Mouse (Mus musculus) limb, embryonic 14.5 days (tissue): Measurements from ENCODE around the gene Sgsm2. TPM values are rescaled to one million over a fixed set of nuclear protein-coding genes. Genes with fewer than 3 reads are reported as not detected.

Experiments
- ATAC-seq: fragments of 200-750 bp; cut with Nextera tagmentation; 2 replicates; pipeline ENCODE4 v1.8.0; 2017; ENCODE audit warnings: low read depth, moderate number of reproducible peaks, moderate TSS enrichment; ENCODE audit not compliant: low FRiP score
- DNase-seq: peaks from one replicate; pipeline ENCODE4 v3.0.0-alpha.2; 2015; ENCODE audit warnings: low spot score
- H3K27ac ChIP-seq: fragments of 300-500 bp; sonication (generic); replicated peaks from 2 replicates; pipeline ENCODE4 v1.5.1; 2014; ENCODE audit warnings: low read depth, mild to moderate bottlenecking, low read length, moderate library complexity, mixed read lengths
- H3K27me3 ChIP-seq: fragments of 300-500 bp; sonication (generic); 2 replicates; pipeline ENCODE4 v1.6.1; 2014; ENCODE audit warnings: low read length, mixed read lengths; ENCODE audit not compliant: control insufficient read depth, insufficient read depth
- H3K36me3 ChIP-seq: fragments of 300-500 bp; sonication (generic); 2 replicates; pipeline ENCODE4 v1.6.1; 2014; ENCODE audit warnings: mild to moderate bottlenecking, low read length, moderate library complexity, mixed read lengths; ENCODE audit not compliant: control insufficient read depth, insufficient read depth
- H3K4me1 ChIP-seq: fragments of 300-500 bp; sonication (generic); 2 replicates; pipeline ENCODE4 v1.6.1; 2014; ENCODE audit warnings: antibody characterized with exemption, low read length, mixed read lengths; ENCODE audit not compliant: control insufficient read depth, insufficient read depth
- H3K4me2 ChIP-seq: fragments of 300-500 bp; sonication (generic); replicated peaks from 2 replicates; pipeline ENCODE4 v1.6.1; 2014; ENCODE audit warnings: low read depth, mild to moderate bottlenecking, low read length, moderate library complexity; ENCODE audit not compliant: severe bottlenecking
- H3K4me3 ChIP-seq: fragments of 300-500 bp; sonication (generic); replicated peaks from 2 replicates; pipeline ENCODE4 v1.5.1; 2014; ENCODE audit warnings: low read length
- H3K9ac ChIP-seq: fragments of 300-500 bp; sonication (generic); 2 replicates; pipeline ENCODE4 v1.6.1; 2014; ENCODE audit warnings: mild to moderate bottlenecking, low read depth, low read length, moderate library complexity; ENCODE audit not compliant: severe bottlenecking
- H3K9me3 ChIP-seq: fragments of 300-500 bp; sonication (generic); 2 replicates; pipeline ENCODE4 v1.6.1; 2016; ENCODE audit warnings: low read length; ENCODE audit not compliant: control insufficient read depth
- POLR2A ChIP-seq: fragments of 200-500 bp; IDR thresholded peaks from 2 replicates; pipeline ENCODE4 v1.8.0; 2012; ENCODE audit warnings: inconsistent platforms, mild to moderate bottlenecking, moderate library complexity, borderline replicate concordance; ENCODE audit not compliant: insufficient read depth, insufficient read length; ENCODE audit errors: extremely low read depth
- WGBS: fragments of 180-500 bp; shearing (Covaris S2); extraction: QIAGEN DNeasy Blood & Tissue Kit; methylation state at CpG from one replicate; pipeline ENCODE4 v1.1.7; 2014; 5-methylcytosine and 5-hydroxymethylcytosine counted together
- polyA plus RNA-seq, 2 experiments: library from polyadenylated mRNA; depleted of rRNA in 1 of 2; stranded (reverse) in 1 of 2; unstranded in 1 of 2; fragments of >200 nt; fragmentation: Nextera tagmentation in 1 of 2; extraction: Ambion mirVana in 1 of 2; gene quantifications; 2 replicates each; pipeline versions ENCODE4 v1.2.1 to v1.2.3; 2012 to 2014

Gene Sgsm2
- polyA plus RNA-seq, 2 experiments, result 7.1 to 18.2 TPM

DNA sequence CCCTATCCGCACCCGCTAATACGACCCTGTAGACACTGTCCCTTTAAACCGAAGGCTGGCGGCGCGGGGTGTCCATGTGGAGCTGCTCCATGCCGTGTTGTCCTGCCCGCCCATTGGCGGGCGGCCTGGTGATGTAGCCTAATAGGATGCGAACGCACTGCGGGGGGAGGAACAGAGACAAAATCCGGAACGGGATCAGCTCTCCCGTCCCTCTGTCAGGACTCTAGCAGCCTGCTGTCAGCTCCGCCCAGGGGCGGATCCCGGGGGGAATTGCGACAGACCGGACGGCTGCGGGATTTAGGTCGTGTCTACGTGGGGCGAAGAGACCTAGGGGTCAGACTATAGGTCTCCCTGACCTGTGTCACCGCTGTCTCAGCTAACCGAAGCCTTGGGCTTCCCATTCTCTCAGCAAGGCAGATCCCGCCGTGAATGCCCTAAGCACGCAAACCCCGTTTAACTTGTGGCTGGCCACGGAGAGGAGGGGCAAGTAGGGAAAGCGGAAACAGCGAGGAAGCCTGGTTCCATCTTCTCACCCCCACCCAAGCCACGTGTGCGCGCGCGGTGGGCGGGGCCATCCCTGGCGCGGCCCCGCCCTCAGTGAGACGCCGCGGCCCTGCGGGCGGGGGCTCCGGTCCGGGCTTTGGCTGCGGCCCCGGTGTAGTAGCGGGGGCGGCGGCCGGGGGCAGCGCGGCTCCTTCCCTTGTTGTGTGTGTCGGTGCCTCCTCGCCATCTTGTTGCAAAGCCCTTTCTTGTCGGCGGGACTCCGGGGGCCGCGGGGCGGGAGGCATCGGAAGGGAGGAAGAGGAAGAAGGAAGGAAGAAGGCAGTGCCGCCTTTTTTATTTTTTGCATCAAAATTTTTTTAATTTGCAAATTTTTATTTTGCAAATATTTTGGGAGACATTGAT lies 66.4 kb downstream of the Sgsm2 start, which contains the start of gene Mnt:
Gene Mnt (plus strand): TSS at position 665 of the 906 bp plus-strand sequence.
- WGBS, result under 1% methylated on average over 47 of the region's 70 CpGs
- peak; percentile 99 for DNase-seq
- Histone ChIP-seq H3K4me3 (peak within 1 kb of the TSS; percentile 91), H3K36me3 (no peaks in the 10 kb centered on the region), H3K27ac (peak within 1 kb of the TSS; percentile 81), H3K4me2 (peak within 1 kb of the TSS; percentile 79), H3K27me3 (no peaks in the 10 kb centered on the region), H3K9ac (peak within 1 kb of the TSS; percentile 81), H3K9me3 (no peaks in the 10 kb centered on the region), H3K4me1 (peaks cover 35% of the 10 kb centered on the region)
- ATAC-seq, result peak; percentile 84
- TF ChIP-seq POLR2A, result 0 out of 2 replicates have a peak, but pooled peaks have one; percentile 52

DNA sequence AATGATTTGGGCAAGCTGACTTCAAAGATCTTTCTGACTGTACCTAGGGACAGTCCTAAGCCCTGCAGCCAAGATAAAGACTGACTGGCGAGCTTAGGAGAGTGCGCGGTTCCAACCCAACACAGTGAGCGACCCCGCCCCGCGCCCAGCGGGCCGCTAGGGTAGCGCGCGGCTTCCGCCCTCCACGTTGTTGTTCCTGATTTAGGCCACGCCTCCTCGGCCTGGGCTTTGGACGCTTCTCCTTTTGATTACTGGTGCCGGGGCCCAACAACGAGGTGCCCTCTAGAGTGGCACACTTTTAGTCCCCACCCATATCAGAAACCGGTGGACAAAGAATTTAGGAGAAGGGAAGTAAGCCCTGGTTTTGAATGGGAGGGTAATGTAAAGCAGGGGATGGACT lies 67.0 kb downstream of the Sgsm2 start:
- peak overlapping the region; percentile 81 for H3K27ac ChIP-seq
- H3K4me2 ChIP-seq, result peak overlapping the region; percentile 79
- no peak overlapping the region for H3K9ac ChIP-seq
- WGBS, result under 1% methylated on average over 20 of the region's 20 CpGs
- no peaks in the 10 kb centered on the region for H3K27me3 ChIP-seq
- no peaks in the 10 kb centered on the region for H3K9me3 ChIP-seq
- DNase-seq (peak; percentile 84), ATAC-seq (peak; percentile 44)
- H3K36me3 ChIP-seq, result no peaks in the 10 kb centered on the region
- no peak for TF ChIP-seq POLR2A
- peak overlapping the region; percentile 91 for H3K4me3 ChIP-seq
- peaks cover 33% of the 10 kb centered on the region for H3K4me1 ChIP-seq

- Histone ChIP-seq H3K9ac (no peak overlapping the region), H3K4me3 (peak overlapping the region; percentile 91), H3K27ac (0 out of 2 replicates have a peak overlapping the region, but pooled peaks have one; percentile 81), H3K36me3 (no peaks in the 10 kb centered on the region; the same call in 1 of the 2 replicates), H3K4me2 (peak overlapping the region; percentile 79), H3K4me1 (peaks cover 30% of the 10 kb centered on the region), H3K27me3 (no peaks in the 10 kb centered on the region), H3K9me3 (no peaks in the 10 kb centered on the region)
- no peak for DNase-seq
- TF ChIP-seq POLR2A, result no peak
- WGBS, result 16% methylated on average over 11 of the region's 11 CpGs
- no peak for ATAC-seq
Measured at GRCm38 (mm10) chr11:74828965-74829550, 67.8 kb downstream of the Sgsm2 start.

DNA sequence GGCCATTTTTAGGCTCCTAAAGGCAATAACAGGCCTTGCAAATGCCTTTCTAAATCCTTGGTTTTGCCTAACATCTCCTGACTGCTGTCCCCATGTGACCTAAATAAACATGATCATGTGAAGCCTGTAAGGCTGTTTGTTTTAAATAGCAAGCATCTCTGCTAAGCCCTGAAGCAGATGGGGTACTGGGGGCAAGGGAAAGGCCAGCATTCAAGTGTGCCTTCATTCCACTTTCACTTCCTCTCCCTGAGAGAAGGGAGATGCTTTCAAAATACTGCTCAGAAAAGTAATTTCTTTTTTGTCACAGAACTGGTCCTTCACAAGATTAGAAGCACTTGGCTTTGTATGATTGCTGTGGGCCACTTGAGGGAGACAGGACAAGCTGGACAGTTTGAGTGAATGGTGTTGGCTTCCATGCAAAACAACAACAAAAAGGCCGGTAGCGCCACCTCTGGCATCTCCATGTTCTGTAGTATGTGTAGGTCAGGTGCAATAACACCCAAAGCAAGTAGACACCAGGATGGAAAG lies 68.4 kb downstream of the Sgsm2 start:
- Histone ChIP-seq H3K9ac (no peak overlapping the region), H3K4me1 (peaks cover 25% of the 10 kb centered on the region), H3K27ac (no peak overlapping the region), H3K4me2 (no peak overlapping the region), H3K27me3 (no peaks in the 10 kb centered on the region), H3K9me3 (no peaks in the 10 kb centered on the region), H3K4me3 (no peak overlapping the region), H3K36me3 (peaks cover 3% of the 10 kb centered on the region; the same call in 1 of the 2 replicates)
- TF ChIP-seq POLR2A, result no peak
- 27% methylated on average over 2 of the region's 2 CpGs for WGBS
- DNase-seq (no peak), ATAC-seq (no peak)

DNA sequence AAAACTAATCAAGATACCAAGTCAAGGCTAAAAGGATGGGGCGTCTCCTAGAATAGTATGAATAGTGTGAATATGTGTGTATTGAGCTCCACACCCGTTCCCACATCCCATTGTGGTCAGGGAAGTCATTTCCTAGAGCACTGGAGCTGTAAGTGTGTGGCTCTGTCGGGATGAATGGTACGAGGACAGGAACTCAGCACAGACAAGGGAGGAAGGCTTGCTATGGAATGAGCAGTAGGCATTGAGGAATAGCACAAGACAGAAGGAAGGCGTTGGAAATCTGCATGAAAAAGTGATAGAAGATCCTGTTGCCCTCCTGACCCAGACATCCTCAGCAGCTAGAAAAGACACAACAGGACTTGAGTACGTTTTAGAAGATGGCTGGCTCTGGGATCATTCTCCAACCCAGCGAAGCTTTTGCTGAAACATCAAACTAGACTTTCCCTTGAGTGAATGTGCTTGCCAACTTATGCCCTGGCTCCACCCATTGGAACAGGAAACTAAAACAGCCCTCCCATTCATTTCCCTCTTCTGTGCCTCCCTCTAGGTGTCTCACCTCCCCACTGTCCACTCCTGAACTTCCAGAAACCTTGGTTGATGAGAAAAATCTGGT lies 69.0 kb downstream of the Sgsm2 start:
- H3K27me3 ChIP-seq, result no peaks in the 10 kb centered on the region
- WGBS, result 77% methylated on average over 7 of the region's 7 CpGs
- ATAC-seq (no peak), DNase-seq (no peak)
- no peak for TF ChIP-seq POLR2A
- no peak overlapping the region for H3K27ac ChIP-seq
- H3K9me3 ChIP-seq, result no peaks in the 10 kb centered on the region
- no peak overlapping the region for H3K4me2 ChIP-seq
- peaks cover 8% of the 10 kb centered on the region; the same call in 1 of the 2 replicates for H3K36me3 ChIP-seq
- H3K9ac ChIP-seq, result no peak overlapping the region
- H3K4me1 ChIP-seq, result peaks cover 20% of the 10 kb centered on the region
- H3K4me3 ChIP-seq, result no peak overlapping the region
